Mouse (Mus musculus) liver, embryonic 13.5 days (tissue): Measurements from ENCODE around the gene Cdkn2d. TPM values are rescaled to one million over a fixed set of nuclear protein-coding genes. Genes with fewer than 3 reads are reported as not detected.
A peak's percentile ranks its signal among the peaks of the same experiment; 100 is the strongest.

ENCODE experiments used
- ATAC-seq: fragments of 200-750 bp; cut with Nextera tagmentation; 2 replicates; pipeline ENCODE4 v1.8.0; 2017; ENCODE audit warnings: low read depth, mild to moderate bottlenecking, moderate number of reproducible peaks, moderate library complexity
- DNase-seq: peaks from one replicate; pipeline ENCODE4 v3.0.0; 2022
- H3K27ac ChIP-seq: fragments of 300-500 bp; sonication (generic); 2 replicates; pipeline ENCODE4 v1.5.1; 2015; ENCODE audit warnings: moderate library complexity, mild to moderate bottlenecking, inconsistent platforms
- H3K27me3 ChIP-seq: fragments of 300-500 bp; sonication (generic); 2 replicates; pipeline ENCODE4 v1.6.1; 2015; ENCODE audit warnings: mild to moderate bottlenecking, inconsistent platforms
- H3K36me3 ChIP-seq: fragments of 300-500 bp; sonication (generic); 2 replicates; pipeline ENCODE4 v1.6.1; 2015; ENCODE audit warnings: mild to moderate bottlenecking, inconsistent platforms
- H3K4me1 ChIP-seq: fragments of 300-500 bp; sonication (generic); replicated peaks from 2 replicates; pipeline ENCODE4 v1.6.1; 2015; ENCODE audit warnings: inconsistent platforms
- H3K4me2 ChIP-seq: fragments of 300-500 bp; sonication (generic); 2 replicates; pipeline ENCODE4 v1.6.1; 2015; ENCODE audit warnings: inconsistent platforms, mild to moderate bottlenecking, moderate library complexity
- H3K4me3 ChIP-seq: fragments of 300-500 bp; sonication (generic); replicated peaks from 2 replicates; pipeline ENCODE4 v1.5.1; 2015; ENCODE audit warnings: mild to moderate bottlenecking, inconsistent platforms
- H3K9ac ChIP-seq: fragments of 300-500 bp; sonication (generic); 2 replicates; pipeline ENCODE4 v1.6.1; 2015; ENCODE audit warnings: mild to moderate bottlenecking, inconsistent platforms
- H3K9me3 ChIP-seq: fragments of 300-500 bp; sonication (generic); replicated peaks from 2 replicates; pipeline ENCODE4 v1.6.1; 2016; ENCODE audit warnings: inconsistent platforms
- WGBS: fragments of 180-500 bp; shearing (Covaris S2); methylation state at CpG from one replicate; pipeline ENCODE4 v1.1.7; 2015; ENCODE audit not compliant: insufficient replicate concordance; 5-methylcytosine and 5-hydroxymethylcytosine counted together
- polyA plus RNA-seq: library from polyadenylated mRNA; unstranded; fragments of >200 nt; fragmentation: Nextera tagmentation; extraction: Ambion mirVana; gene quantifications from 2 replicates; pipeline ENCODE4 v1.2.1, GENCODE M21; 2015

Cdkn2d gene
- polyA plus RNA-seq, 1 experiment from 2014 or later = 105 TPM

DNA sequence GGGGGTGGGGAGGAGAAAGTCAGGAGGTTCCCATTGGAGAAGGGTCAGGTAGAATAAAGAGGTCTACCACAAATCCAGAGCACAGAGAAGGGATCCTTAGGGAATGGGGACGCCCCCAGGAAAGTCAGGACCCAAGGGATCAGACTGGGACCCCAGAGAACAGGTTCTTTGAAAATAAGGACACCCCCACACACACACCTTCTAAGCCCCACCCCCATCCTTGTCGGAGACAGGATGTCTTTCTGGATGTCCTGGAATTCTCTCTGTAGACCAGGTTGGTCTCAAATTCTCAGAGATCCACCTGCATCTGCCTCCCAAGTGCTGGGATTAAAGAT, 1.9 kb downstream of the Cdkn2d start:
- no peaks in the 10 kb centered on the region for H3K9me3 ChIP-seq
- ATAC-seq = no peak
- DNase-seq = no peak
- H3K4me1 ChIP-seq = peaks cover 62% of the 10 kb centered on the region
- H3K9ac ChIP-seq = peak overlapping the region; percentile 96
- peaks cover 34% of the 10 kb centered on the region for H3K36me3 ChIP-seq
- H3K27me3 ChIP-seq = no peaks in the 10 kb centered on the region
- H3K4me2 ChIP-seq = peak overlapping the region; percentile 94
- WGBS = 49% methylated on average over 2 of the region's 2 CpGs
- peak overlapping the region; percentile 97 for H3K27ac ChIP-seq
- peak overlapping the region; percentile 94 for H3K4me3 ChIP-seq

DNA sequence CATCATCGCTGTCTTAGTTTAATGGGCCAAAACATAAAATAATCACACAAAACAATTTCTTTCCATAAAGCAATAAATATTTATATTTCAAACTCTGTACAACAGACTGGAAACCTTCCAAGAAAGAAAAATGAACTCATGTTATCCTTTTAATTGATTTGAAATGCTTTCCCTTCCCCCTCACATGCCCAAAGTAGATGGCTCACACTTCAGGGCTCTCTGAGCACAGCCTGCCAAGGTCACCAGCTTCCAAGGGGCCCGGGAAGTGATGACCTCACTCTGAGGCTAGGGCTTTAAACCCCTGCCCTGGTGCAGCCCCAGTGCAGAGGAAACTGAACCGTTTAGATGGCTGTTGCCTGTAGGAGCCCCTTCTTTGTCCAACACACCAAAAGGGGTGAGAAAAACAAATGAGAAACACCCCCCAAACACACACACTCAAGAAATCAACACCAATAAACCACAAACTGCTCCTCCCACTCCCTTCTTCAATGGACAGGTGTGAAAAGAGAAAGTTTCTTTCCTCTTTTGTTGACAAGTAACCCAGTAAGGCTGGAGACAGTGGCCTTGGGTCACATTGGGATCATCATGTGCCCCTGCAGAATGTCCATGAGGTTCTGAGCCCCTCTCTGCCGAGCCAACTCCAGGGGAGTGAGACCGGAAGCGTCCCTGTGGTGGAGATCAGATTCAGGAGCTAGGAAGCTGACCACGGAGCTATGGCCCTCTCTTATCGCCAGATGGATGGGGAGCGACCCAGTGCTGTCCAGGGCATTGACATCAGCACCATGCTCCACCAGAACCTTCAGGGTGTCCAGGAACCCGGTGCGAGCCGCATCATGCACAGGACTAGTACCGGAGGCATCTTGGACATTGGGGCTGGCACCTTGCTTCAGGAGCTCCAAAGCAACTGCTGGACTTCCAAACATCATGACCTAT, 2.5 kb downstream of the Cdkn2d start:
- peak overlapping the region; percentile 97 for H3K27ac ChIP-seq
- H3K9ac ChIP-seq = peak overlapping the region; percentile 96
- H3K9me3 ChIP-seq = no peaks in the 10 kb centered on the region
- peak; percentile 26 for DNase-seq
- WGBS = 45% methylated on average over 13 of the region's 13 CpGs
- no peak for ATAC-seq
- peaks cover 40% of the 10 kb centered on the region for H3K36me3 ChIP-seq
- H3K4me3 ChIP-seq = peak overlapping the region; percentile 94
- H3K4me2 ChIP-seq = peak overlapping the region; percentile 94
- no peaks in the 10 kb centered on the region for H3K27me3 ChIP-seq
- H3K4me1 ChIP-seq = peaks cover 65% of the 10 kb centered on the region

DNA sequence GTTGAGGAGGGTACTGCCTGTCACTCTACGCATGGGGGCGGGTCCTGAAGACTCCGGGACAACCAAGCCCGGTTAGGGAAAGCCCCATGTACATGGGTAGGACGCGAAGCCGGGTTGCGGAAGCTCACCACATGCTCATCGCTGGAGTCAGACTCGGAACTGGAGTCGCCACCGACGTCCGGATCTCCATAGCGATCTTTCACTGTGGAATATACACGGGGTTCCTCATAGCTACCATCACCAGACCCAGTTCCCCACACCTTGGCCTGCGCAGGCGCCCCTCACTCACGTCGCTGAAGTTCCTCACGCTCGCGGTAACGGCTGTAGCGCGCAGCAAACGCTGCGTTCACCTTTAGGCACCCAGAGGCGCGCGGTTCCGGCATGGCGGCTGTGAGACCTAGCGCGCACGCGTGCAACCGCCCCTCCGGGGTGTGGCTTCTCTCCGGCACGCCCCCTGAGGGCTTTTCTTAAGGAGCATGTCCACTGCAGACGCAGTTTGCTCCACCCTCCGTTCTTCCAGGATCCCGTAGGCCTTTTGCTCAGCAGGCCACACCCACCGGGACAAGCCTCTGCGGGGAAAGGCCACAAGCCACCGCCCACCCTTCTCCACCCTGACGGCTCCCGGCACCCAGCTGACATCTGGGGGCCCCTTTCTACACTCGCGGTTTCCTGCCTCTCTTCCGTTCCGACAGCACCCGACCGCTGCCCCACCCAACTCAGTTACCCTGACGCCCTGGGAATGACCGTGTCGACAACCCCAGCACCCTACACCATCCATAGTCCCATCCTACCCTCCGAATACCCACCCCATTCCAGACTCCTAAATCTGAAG, 3.4 kb downstream of the Cdkn2d start, which contains the start of gene Kri1:
Gene Kri1 (minus strand): TSS at position 399 of the 832 bp plus-strand sequence.
- peak; percentile 100 for DNase-seq
- H3K27me3 ChIP-seq = no peaks in the 10 kb centered on the region
- H3K4me1 ChIP-seq = peaks cover 63% of the 10 kb centered on the region
- peak within 1 kb of the TSS; percentile 96 for H3K9ac ChIP-seq
- peaks cover 47% of the 10 kb centered on the region for H3K36me3 ChIP-seq
- WGBS = under 1% methylated on average over 59 of the region's 59 CpGs
- H3K27ac ChIP-seq = peak within 1 kb of the TSS; percentile 97
- peak within 1 kb of the TSS; percentile 94 for H3K4me2 ChIP-seq
- H3K4me3 ChIP-seq = peak within 1 kb of the TSS; percentile 94
- peak; percentile 76 for ATAC-seq
- no peaks in the 10 kb centered on the region for H3K9me3 ChIP-seq

- H3K9me3 ChIP-seq = no peaks in the 10 kb centered on the region
- peaks cover 57% of the 10 kb centered on the region for H3K36me3 ChIP-seq
- ATAC-seq (no peak), DNase-seq (no peak)
- WGBS = 7% methylated on average over 3 of the region's 3 CpGs
- peaks cover 56% of the 10 kb centered on the region for H3K4me1 ChIP-seq
- H3K4me3 ChIP-seq = peak overlapping the region; percentile 94
- H3K4me2 ChIP-seq = peak overlapping the region; percentile 94
- H3K27me3 ChIP-seq = no peaks in the 10 kb centered on the region
- H3K27ac ChIP-seq = peak overlapping the region; percentile 97
- H3K9ac ChIP-seq = peak overlapping the region; percentile 88
These were observed 4.5 kb downstream of the Cdkn2d start for GRCm38 (mm10) chr9:21286753-21287152.

DNA sequence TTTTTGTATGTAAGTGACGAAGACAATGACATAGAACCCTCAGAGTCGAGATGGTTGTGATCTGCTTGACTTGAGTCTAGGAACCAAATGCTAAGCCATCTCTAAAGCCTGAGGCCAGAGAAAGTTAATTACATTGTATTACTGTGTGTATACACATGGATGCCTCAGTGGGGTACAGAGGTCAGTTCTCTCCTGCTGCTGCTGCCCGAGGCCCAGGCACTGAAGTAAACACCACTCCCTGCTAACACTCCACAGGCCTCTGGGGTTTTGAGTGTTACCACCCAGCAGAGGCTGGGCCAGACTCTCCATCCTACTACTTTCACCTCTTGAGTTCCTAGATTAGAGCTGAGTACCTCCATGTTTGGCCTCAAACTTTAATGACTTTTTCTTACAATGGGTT, 7.2 kb downstream of the Cdkn2d start:
- H3K4me2 ChIP-seq = no peak overlapping the region
- H3K36me3 ChIP-seq = peaks cover 81% of the 10 kb centered on the region
- H3K27ac ChIP-seq = peak overlapping the region; percentile 70
- no peak overlapping the region for H3K4me3 ChIP-seq
- 0 out of 2 replicates have a peak overlapping the region, but pooled peaks have one; percentile 26 for H3K9ac ChIP-seq
- peaks cover 42% of the 10 kb centered on the region for H3K4me1 ChIP-seq
- 85% methylated on average over 3 of the region's 3 CpGs for WGBS
- no peaks in the 10 kb centered on the region for H3K27me3 ChIP-seq
- ATAC-seq (no peak), DNase-seq (no peak)
- H3K9me3 ChIP-seq = no peaks in the 10 kb centered on the region

DNA sequence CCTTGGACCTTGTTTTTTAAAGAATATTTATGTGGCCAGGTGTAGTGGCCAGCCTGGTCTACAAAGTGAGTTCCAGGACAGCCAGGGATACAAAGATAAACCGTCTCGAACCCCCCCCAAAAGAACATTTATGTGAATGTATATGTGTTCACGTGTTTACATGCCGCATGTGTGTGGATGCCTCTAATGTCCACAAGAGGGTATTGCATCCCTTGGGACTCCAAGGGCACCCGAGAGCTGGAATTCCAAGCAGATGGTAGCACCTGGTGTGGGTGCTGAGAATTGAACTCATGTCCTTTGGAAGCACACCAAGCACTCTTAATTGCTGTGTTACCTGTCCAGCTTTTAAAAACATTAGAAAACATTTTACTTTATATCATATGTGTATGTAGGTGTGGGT, 7.6 kb downstream of the Cdkn2d start:
- peaks cover 38% of the 10 kb centered on the region for H3K4me1 ChIP-seq
- H3K36me3 ChIP-seq = peaks cover 81% of the 10 kb centered on the region
- ATAC-seq (no peak), DNase-seq (no peak)
- H3K4me2 ChIP-seq = no peak overlapping the region
- peak overlapping the region; percentile 70 for H3K27ac ChIP-seq
- no peak overlapping the region for H3K4me3 ChIP-seq
- no peaks in the 10 kb centered on the region for H3K27me3 ChIP-seq
- H3K9ac ChIP-seq = no peak overlapping the region
- WGBS = 89% methylated on average over 5 of the region's 5 CpGs
- no peaks in the 10 kb centered on the region for H3K9me3 ChIP-seq

DNA sequence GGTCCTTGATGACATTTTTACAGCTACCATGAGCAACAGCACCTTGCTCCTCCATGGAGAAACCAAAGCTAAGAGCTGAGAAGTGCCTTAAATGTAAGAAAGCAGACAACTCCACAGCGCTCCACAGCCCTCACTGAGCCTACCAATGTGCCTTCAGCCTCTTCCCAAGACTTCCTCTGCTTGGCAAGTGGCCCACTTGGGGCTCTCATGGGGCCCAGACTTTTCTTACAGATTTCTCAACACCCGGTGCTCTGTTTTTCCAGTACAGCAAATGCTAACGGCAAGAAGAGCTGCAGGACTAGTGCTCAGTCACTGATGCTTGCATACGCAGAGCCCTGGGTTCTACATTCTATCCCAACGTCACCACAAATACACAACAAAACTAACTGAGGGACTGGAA, 13.4 kb downstream of the Cdkn2d start:
- peaks cover 37% of the 10 kb centered on the region for H3K4me1 ChIP-seq
- peaks cover 100% of the 10 kb centered on the region for H3K36me3 ChIP-seq
- no peak overlapping the region for H3K27ac ChIP-seq
- no peak overlapping the region for H3K4me3 ChIP-seq
- 89% methylated on average over 5 of the region's 5 CpGs for WGBS
- ATAC-seq (no peak), DNase-seq (no peak)
- H3K9me3 ChIP-seq = no peaks in the 10 kb centered on the region
- no peak overlapping the region for H3K9ac ChIP-seq
- no peaks in the 10 kb centered on the region for H3K27me3 ChIP-seq
- H3K4me2 ChIP-seq = no peak overlapping the region

DNA sequence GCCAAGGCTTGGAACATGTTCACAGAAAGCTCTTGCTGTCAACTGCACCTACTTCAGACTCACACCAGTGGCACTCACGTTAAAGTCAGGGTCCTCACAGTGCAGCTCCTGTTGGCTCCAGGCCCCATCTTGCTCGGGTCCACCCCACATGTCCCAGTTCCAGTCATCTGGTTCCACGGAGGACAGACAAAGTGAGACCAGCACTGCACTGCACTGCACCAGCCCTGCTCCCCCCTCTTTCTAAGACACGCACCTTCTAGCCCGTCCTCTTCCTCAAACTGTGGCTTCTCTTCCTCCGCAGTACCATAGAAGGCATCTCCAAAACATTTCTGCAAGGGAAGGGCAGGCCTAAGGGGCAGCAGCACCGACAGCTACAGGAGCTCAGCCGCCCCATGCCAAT, 14.9 kb downstream of the Cdkn2d start:
- DNase-seq (no peak), ATAC-seq (no peak)
- 85% methylated on average over 8 of the region's 8 CpGs for WGBS
- H3K4me3 ChIP-seq = no peak overlapping the region
- no peaks in the 10 kb centered on the region for H3K9me3 ChIP-seq
- H3K4me2 ChIP-seq = no peak overlapping the region
- H3K4me1 ChIP-seq = peaks cover 39% of the 10 kb centered on the region
- H3K36me3 ChIP-seq = peaks cover 100% of the 10 kb centered on the region
- H3K27me3 ChIP-seq = no peaks in the 10 kb centered on the region
- H3K9ac ChIP-seq = no peak overlapping the region
- peak overlapping the region; percentile 43; the same call in 1 of the 2 replicates for H3K27ac ChIP-seq

DNA sequence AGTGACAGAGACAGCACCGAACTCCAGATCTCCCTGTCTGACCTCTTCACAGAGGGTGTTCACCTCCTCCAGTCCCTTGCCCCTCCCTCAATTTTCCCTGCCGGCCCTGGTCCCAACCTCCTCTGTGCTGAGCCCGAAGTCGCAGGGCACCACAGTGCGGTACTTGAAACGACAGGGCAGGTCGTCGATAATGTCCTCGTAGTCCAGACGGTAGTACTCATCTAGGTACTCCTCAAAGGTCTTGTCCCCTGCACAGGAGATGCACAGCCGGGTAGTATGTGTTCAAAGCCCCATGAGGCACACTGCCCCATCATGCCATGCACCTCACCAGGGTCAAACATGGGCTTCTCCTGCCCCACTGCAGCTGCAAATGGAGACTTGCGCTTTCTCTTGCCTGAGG, 15.5 kb downstream of the Cdkn2d start:
- H3K9me3 ChIP-seq = no peaks in the 10 kb centered on the region
- peak overlapping the region; percentile 70 for H3K27ac ChIP-seq
- no peak overlapping the region for H3K9ac ChIP-seq
- peaks cover 39% of the 10 kb centered on the region for H3K4me1 ChIP-seq
- ATAC-seq (no peak), DNase-seq (no peak)
- H3K36me3 ChIP-seq = peaks cover 100% of the 10 kb centered on the region
- 89% methylated on average over 12 of the region's 12 CpGs for WGBS
- H3K27me3 ChIP-seq = no peaks in the 10 kb centered on the region
- H3K4me3 ChIP-seq = no peak overlapping the region
- no peak overlapping the region for H3K4me2 ChIP-seq

- H3K9me3 ChIP-seq = no peaks in the 10 kb centered on the region
- H3K4me1 ChIP-seq = peaks cover 39% of the 10 kb centered on the region
- 64% methylated on average over 7 of the region's 7 CpGs for WGBS
- ATAC-seq (peak; percentile 69), DNase-seq (peak; percentile 29)
- H3K9ac ChIP-seq = peak overlapping the region; percentile 7; the same call in 1 of the 2 replicates
- peaks cover 100% of the 10 kb centered on the region for H3K36me3 ChIP-seq
- H3K27me3 ChIP-seq = no peaks in the 10 kb centered on the region
- no peak overlapping the region for H3K4me3 ChIP-seq
- H3K27ac ChIP-seq = peak overlapping the region; percentile 70
- 0 out of 2 replicates have a peak overlapping the region, but pooled peaks have one; percentile 4 for H3K4me2 ChIP-seq
These were observed 16.0 kb downstream of the Cdkn2d start for GRCm38 (mm10) chr9:21275013-21275710.
